Mouse (Mus musculus): Measurements from ENCODE around the gene Sox15. TPM values are rescaled to one million over a fixed set of nuclear protein-coding genes. Genes with fewer than 3 reads are reported as not detected.
"Not testable (repeated sequence)": the region's sequence is repeated elsewhere in the genome, so short reads cannot be mapped to it uniquely, and the experiment has no call there.

The Sox15 gene
- polyA plus RNA-seq, 1 experiment from 2014 or later: not detected

GRCm38 (mm10) chr11:69695361-69696181 is 40.5 kb downstream of the Sox15 start, which contains the start of the genes Tnfsf12 and Tnfsfm13:
Gene Tnfsf12 (minus strand): TSS chr11:69695849.
Gene Tnfsfm13 (minus strand): TSS chr11:69696098.
- Histone ChIP-seq H3K27ac (replicated peaks) (peak within 1 kb of the TSS; percentile 20), H3K4me2 (peak within 1 kb of the TSS; percentile 79), H3K27me3 (no peaks in the 10 kb centered on the region), H3K36me3 (no peaks in the 10 kb centered on the region), H3K9ac (peak within 1 kb of the TSS; percentile 85), H3K4me3 (peak within 1 kb of the TSS; percentile 43), H3K4me1 (replicated peaks) (peaks cover 12% of the 10 kb centered on the region), H3K9me3 (no peaks in the 10 kb centered on the region)
- ATAC-seq (ENCODE audit: low read depth): peak; percentile 74
- 2% methylated on average over 41 of the region's 41 CpGs for WGBS

- Histone ChIP-seq H3K4me3 (no peak overlapping the region), H3K27me3 (no peaks in the 10 kb centered on the region), H3K4me2 (no peak overlapping the region), H3K9me3 (no peaks in the 10 kb centered on the region), H3K9ac (no peak overlapping the region), H3K4me1 (replicated peaks) (peaks cover 12% of the 10 kb centered on the region), H3K27ac (replicated peaks) (no peak overlapping the region), H3K36me3 (no peaks in the 10 kb centered on the region)
- no peak for ATAC-seq (ENCODE audit: low read depth)
- WGBS: 88% methylated on average over 3 of the region's 3 CpGs
Observed at GRCm38 (mm10) chr11:69697396-69697795, 42.3 kb downstream of the Sox15 start.

GRCm38 (mm10) chr11:69698574-69698973 is 43.5 kb downstream of the Sox15 start:
- WGBS: 72% methylated on average over 5 of the region's 5 CpGs
- no peaks in the 10 kb centered on the region for H3K9me3 ChIP-seq
- ATAC-seq (ENCODE audit: low read depth): no peak
- H3K4me2 ChIP-seq: no peak overlapping the region
- no peak overlapping the region for H3K9ac ChIP-seq
- no peaks in the 10 kb centered on the region for H3K27me3 ChIP-seq
- peaks cover 12% of the 10 kb centered on the region for H3K4me1 ChIP-seq (replicated peaks)
- H3K36me3 ChIP-seq: no peaks in the 10 kb centered on the region
- H3K4me3 ChIP-seq: no peak overlapping the region
- H3K27ac ChIP-seq (replicated peaks): no peak overlapping the region

- H3K36me3 ChIP-seq: no peaks in the 10 kb centered on the region
- H3K4me2 ChIP-seq: no peak overlapping the region
- no peaks in the 10 kb centered on the region for H3K27me3 ChIP-seq
- ATAC-seq (ENCODE audit: low read depth): no peak
- peaks cover 12% of the 10 kb centered on the region for H3K4me1 ChIP-seq (replicated peaks)
- 83% methylated on average over 1 of the region's 1 CpGs for WGBS
- no peaks in the 10 kb centered on the region for H3K9me3 ChIP-seq
- H3K9ac ChIP-seq: no peak overlapping the region
- H3K4me3 ChIP-seq: no peak overlapping the region
- H3K27ac ChIP-seq (replicated peaks): no peak overlapping the region
Observed at GRCm38 (mm10) chr11:69699595-69699994, 44.5 kb downstream of the Sox15 start.

- WGBS: 95% methylated on average over 10 of the region's 10 CpGs
- H3K9me3 ChIP-seq: not testable (repeated sequence)
Observed at GRCm38 (mm10) chr11:69702886-69703285, 47.8 kb downstream of the Sox15 start.

GRCm38 (mm10) chr11:69703381-69703780 is 48.3 kb downstream of the Sox15 start:
- not testable (repeated sequence) for H3K4me3 ChIP-seq; ATAC-seq (ENCODE audit: low read depth); H3K36me3 ChIP-seq; H3K27me3 ChIP-seq; H3K9ac ChIP-seq; H3K4me1 ChIP-seq (replicated peaks); H3K27ac ChIP-seq (replicated peaks); H3K9me3 ChIP-seq; H3K4me2 ChIP-seq
- 63% methylated on average over 3 of the region's 3 CpGs for WGBS

More at GRCm38 (mm10) chr11:69702886-69703285, 47.8 kb downstream of the Sox15 start:
- not testable (repeated sequence) for H3K27ac ChIP-seq (replicated peaks); H3K4me3 ChIP-seq; H3K9ac ChIP-seq; H3K4me2 ChIP-seq; H3K4me1 ChIP-seq (replicated peaks); ATAC-seq (ENCODE audit: low read depth); H3K27me3 ChIP-seq; H3K36me3 ChIP-seq

GRCm38 (mm10) chr11:69703814-69704612 is 48.9 kb downstream of the Sox15 start:
- WGBS: 74% methylated on average over 8 of the region's 8 CpGs
- Histone ChIP-seq H3K4me3 (no peak overlapping the region), H3K9ac (no peak overlapping the region), H3K27me3 (no peaks in the 10 kb centered on the region), H3K4me2 (no peak overlapping the region), H3K4me1 (replicated peaks) (no peaks in the 10 kb centered on the region; the same call in 1 of the 2 replicates), H3K27ac (replicated peaks) (no peak overlapping the region), H3K36me3 (no peaks in the 10 kb centered on the region), H3K9me3 (no peaks in the 10 kb centered on the region)
- no peak for ATAC-seq (ENCODE audit: low read depth)

- Histone ChIP-seq H3K27ac (replicated peaks) (no peak overlapping the region), H3K36me3 (no peaks in the 10 kb centered on the region), H3K4me2 (no peak overlapping the region), H3K9me3 (no peaks in the 10 kb centered on the region), H3K9ac (no peak overlapping the region), H3K27me3 (no peaks in the 10 kb centered on the region), H3K4me1 (replicated peaks) (no peaks in the 10 kb centered on the region; the same call in 1 of the 2 replicates), H3K4me3 (no peak overlapping the region)
- 44% methylated on average over 2 of the region's 2 CpGs for WGBS
- ATAC-seq (ENCODE audit: low read depth): no peak
Observed at GRCm38 (mm10) chr11:69704613-69705010, 49.5 kb downstream of the Sox15 start.

MicroRNAs within 50 kb of the gene (microRNA counts, 519-probe panel; counts per million panel counts)
- not detected for microRNA mmu-miR-1934
- microRNA mmu-miR-467f: 3,038 counts per million, percentile 34 among the panel's probes with 10 or more counts

Small RNA genes within 50 kb of the gene (microRNA-seq; reads per million reads assigned to microRNA genes)
- gene Mir1934 (2.1 reads per million, percentile 7 among the genes with 10 or more reads in this experiment), gene Mir467f (not detected)

Other genes starting within 250 kb of the Sox15 start
- 44.8 and 47.4 TPM in 2 replicates for gene Kdm6b, start 241.6 kb upstream of the Sox15 start, polyA plus RNA-seq (2015; fragmentation: Nextera tagmentation; extraction: Ambion mirVana)
- gene Dnah2, start 106.2 kb upstream of the Sox15 start, polyA plus RNA-seq (2015; fragmentation: Nextera tagmentation; extraction: Ambion mirVana): 2.2 and 2.7 TPM in 2 replicates
- gene Efnb3, start 95.1 kb upstream of the Sox15 start, polyA plus RNA-seq (2015; fragmentation: Nextera tagmentation; extraction: Ambion mirVana): 68.1 and 72.0 TPM in 2 replicates
- 18.1 and 19.7 TPM in 2 replicates for gene Wrap53, start 75.1 kb upstream of the Sox15 start, polyA plus RNA-seq (2015; fragmentation: Nextera tagmentation; extraction: Ambion mirVana)
- gene Trp53, start 75.0 kb upstream of the Sox15 start, polyA plus RNA-seq (2015; fragmentation: Nextera tagmentation; extraction: Ambion mirVana): 76.0 and 77.6 TPM in 2 replicates
- 29.5 and 30.4 TPM in 2 replicates for gene Atp1b2, start 49.4 kb upstream of the Sox15 start, polyA plus RNA-seq (2015; fragmentation: Nextera tagmentation; extraction: Ambion mirVana)
- gene Shbg, start 37.4 kb upstream of the Sox15 start, polyA plus RNA-seq (2015; fragmentation: Nextera tagmentation; extraction: Ambion mirVana): not detected in 2 replicates
- gene Sat2, start 33.3 kb upstream of the Sox15 start, polyA plus RNA-seq (2015; fragmentation: Nextera tagmentation; extraction: Ambion mirVana): 22.6 and 27.5 TPM in 2 replicates
- 45.3 and 55.1 TPM in 2 replicates for gene Fxr2, start 22.3 kb upstream of the Sox15 start, polyA plus RNA-seq (2015; fragmentation: Nextera tagmentation; extraction: Ambion mirVana)
- 83.2 and 92.1 TPM in 2 replicates for gene Mpdu1, start 7.3 kb downstream of the Sox15 start, polyA plus RNA-seq (2015; fragmentation: Nextera tagmentation; extraction: Ambion mirVana)
- gene Cd68, start 10.8 kb downstream of the Sox15 start, polyA plus RNA-seq (2015; fragmentation: Nextera tagmentation; extraction: Ambion mirVana): 9.8 and 11.3 TPM in 2 replicates
- 525 and 528 TPM in 2 replicates for gene Eif4a1, start 17.1 kb downstream of the Sox15 start, polyA plus RNA-seq (2015; fragmentation: Nextera tagmentation; extraction: Ambion mirVana)
- 99.8 and 105 TPM in 2 replicates for gene Senp3, start 26.8 kb downstream of the Sox15 start, polyA plus RNA-seq (2015; fragmentation: Nextera tagmentation; extraction: Ambion mirVana)
- gene Tnfsf13, start 30.5 kb downstream of the Sox15 start, polyA plus RNA-seq (2015; fragmentation: Nextera tagmentation; extraction: Ambion mirVana): 0.74 and 0.77 TPM in 2 replicates
- 3.3 and 3.5 TPM in 2 replicates for gene Tnfsf12, start 40.5 kb downstream of the Sox15 start, polyA plus RNA-seq (2015; fragmentation: Nextera tagmentation; extraction: Ambion mirVana)
- gene Tnfsfm13, start 40.8 kb downstream of the Sox15 start, polyA plus RNA-seq (2015; fragmentation: Nextera tagmentation; extraction: Ambion mirVana): 1.4 and 1.8 TPM in 2 replicates
- gene Polr2a, start 103.3 kb downstream of the Sox15 start, polyA plus RNA-seq (2015; fragmentation: Nextera tagmentation; extraction: Ambion mirVana): 22.9 and 27.2 TPM in 2 replicates
- 0.13 TPM in 1 of 2 replicates, not detected in the other for gene Slc35g3, start 106.7 kb downstream of the Sox15 start, polyA plus RNA-seq (2015; fragmentation: Nextera tagmentation; extraction: Ambion mirVana)
- 2.5 and 2.9 TPM in 2 replicates for gene Zbtb4, start 110.6 kb downstream of the Sox15 start, polyA plus RNA-seq (2015; fragmentation: Nextera tagmentation; extraction: Ambion mirVana)
- gene Chrnb1, start 140.6 kb downstream of the Sox15 start, polyA plus RNA-seq (2015; fragmentation: Nextera tagmentation; extraction: Ambion mirVana): 2.4 and 4.5 TPM in 2 replicates
- gene Fgf11, start 146.5 kb downstream of the Sox15 start, polyA plus RNA-seq (2015; fragmentation: Nextera tagmentation; extraction: Ambion mirVana): 6.8 and 8.9 TPM in 2 replicates
- gene Tmem102, start 150.3 kb downstream of the Sox15 start, polyA plus RNA-seq (2015; fragmentation: Nextera tagmentation; extraction: Ambion mirVana): 0.74 and 1.4 TPM in 2 replicates
- not detected in 2 replicates for gene Gm39566, start 160.0 kb downstream of the Sox15 start, polyA plus RNA-seq (2015; fragmentation: Nextera tagmentation; extraction: Ambion mirVana)
- gene Spem2, start 163.2 kb downstream of the Sox15 start, polyA plus RNA-seq (2015; fragmentation: Nextera tagmentation; extraction: Ambion mirVana): not detected in 2 replicates
- gene Spem1, start 166.9 kb downstream of the Sox15 start, polyA plus RNA-seq (2015; fragmentation: Nextera tagmentation; extraction: Ambion mirVana): 0.43 and 0.98 TPM in 2 replicates
- gene Nlgn2, start 182.5 kb downstream of the Sox15 start, polyA plus RNA-seq (2015; fragmentation: Nextera tagmentation; extraction: Ambion mirVana): 17.1 and 18.1 TPM in 2 replicates
- gene Tmem256, start 183.2 kb downstream of the Sox15 start, polyA plus RNA-seq (2015; fragmentation: Nextera tagmentation; extraction: Ambion mirVana): 321 and 416 TPM in 2 replicates
- 62.5 and 65.6 TPM in 2 replicates for gene Plscr3, start 191.1 kb downstream of the Sox15 start, polyA plus RNA-seq (2015; fragmentation: Nextera tagmentation; extraction: Ambion mirVana)
- gene Tnk1, start 203.4 kb downstream of the Sox15 start, polyA plus RNA-seq (2015; fragmentation: Nextera tagmentation; extraction: Ambion mirVana): 0.29 and 0.51 TPM in 2 replicates
- gene Tmem95, start 222.7 kb downstream of the Sox15 start, polyA plus RNA-seq (2015; fragmentation: Nextera tagmentation; extraction: Ambion mirVana): not detected in 2 replicates
- 2.0 and 3.3 TPM in 2 replicates for gene Kctd11, start 226.1 kb downstream of the Sox15 start, polyA plus RNA-seq (2015; fragmentation: Nextera tagmentation; extraction: Ambion mirVana)
- gene Acap1, start 240.2 kb downstream of the Sox15 start, polyA plus RNA-seq (2015; fragmentation: Nextera tagmentation; extraction: Ambion mirVana): 0.28 and 0.80 TPM in 2 replicates
- 10.9 and 11.7 TPM in 2 replicates for gene 2810408A11Rik, start 245.7 kb downstream of the Sox15 start, polyA plus RNA-seq (2015; fragmentation: Nextera tagmentation; extraction: Ambion mirVana)
- 13.8 and 20.5 TPM in 2 replicates for gene Neurl4, start 245.8 kb downstream of the Sox15 start, polyA plus RNA-seq (2015; fragmentation: Nextera tagmentation; extraction: Ambion mirVana)